Mouse (Mus musculus) CH12.LX (cell line): Measurements from ENCODE around the gene Farp1. TPM values are rescaled to one million over a fixed set of nuclear protein-coding genes. Genes with fewer than 3 reads are reported as not detected.

Source experiments
- DNase-seq: peaks from one replicate; pipeline ENCODE4 v3.0.0-alpha.2; 2013; ENCODE audit errors: extremely low read depth
- H3K27ac ChIP-seq: 2 replicates; pipeline ENCODE4 v1.5.1; 2012; ENCODE audit warnings: low read depth, mild to moderate bottlenecking, control low read depth, moderate library complexity; ENCODE audit not compliant: insufficient read depth
- H3K27me3 ChIP-seq: replicated peaks from 2 replicates; pipeline ENCODE3; 2012; ENCODE audit warnings: inconsistent platforms
- H3K36me3 ChIP-seq, 2 experiments: replicated peaks in 1 of 2; 2 replicates each; pipeline versions ENCODE3 to v1.6.1; 2012; ENCODE audit warnings: inconsistent platforms in 1 of 2, low read length in 1 of 2, mild to moderate bottlenecking in 1 of 2, mixed read lengths in 1 of 2, moderate library complexity in 1 of 2; ENCODE audit not compliant: control insufficient read depth in 1 of 2, insufficient read depth in 1 of 2
- H3K4me1 ChIP-seq, 2 experiments: 2 replicates each; pipeline ENCODE4 v1.6.1; 2012; ENCODE audit warnings: inconsistent platforms in 1 of 2, moderate library complexity in 1 of 2; ENCODE audit not compliant: insufficient read depth in 2 of 2, control insufficient read depth in 1 of 2
- H3K4me2 ChIP-seq: 2 replicates; pipeline ENCODE4 v1.6.1; 2012; ENCODE audit warnings: low read depth, mild to moderate bottlenecking, control low read depth; ENCODE audit not compliant: poor library complexity, insufficient read depth, severe bottlenecking
- H3K4me3 ChIP-seq, 3 experiments: fragments of 150-350 bp in 1 of 3; sonication (generic) in 1 of 3; replicated peaks in 1 of 3; 2 replicates each; pipeline versions ENCODE3 to v1.5.1; 2011 to 2012; ENCODE audit warnings: low read depth in 2 of 3, low read length in 2 of 3, mild to moderate bottlenecking in 2 of 3, moderate library complexity in 2 of 3, control low read depth in 1 of 3, improper control_type of control experiment in 1 of 3, inconsistent platforms in 1 of 3, mixed read lengths in 1 of 3; ENCODE audit not compliant: poor library complexity in 1 of 3
- H3K79me2 ChIP-seq: replicated peaks from 2 replicates; pipeline ENCODE4 v1.6.1; 2012; ENCODE audit warnings: mild to moderate bottlenecking, moderate library complexity; ENCODE audit not compliant: control insufficient read depth, poor library complexity, insufficient read depth, severe bottlenecking; ENCODE audit errors: extremely low read depth
- H3K9ac ChIP-seq: 2 replicates; pipeline ENCODE4 v1.6.1; 2012; ENCODE audit warnings: low read depth, mild to moderate bottlenecking, control low read depth, moderate library complexity; ENCODE audit not compliant: insufficient read depth
- H3K9me3 ChIP-seq: replicated peaks from 2 replicates; pipeline ENCODE3; 2012; ENCODE audit warnings: low read length, inconsistent platforms, mixed read lengths
- BHLHE40 ChIP-seq: IDR thresholded peaks from 2 replicates; pipeline ENCODE4 v1.6.1; 2011; ENCODE audit warnings: mild to moderate bottlenecking, low read depth, low read length, improper control_type of control experiment
- CHD1 ChIP-seq: IDR thresholded peaks from 2 replicates; pipeline ENCODE4 v1.6.1; 2012; ENCODE audit warnings: low read depth, low read length, improper control_type of control experiment, inconsistent platforms
- CTCF ChIP-seq, 2 experiments: IDR thresholded peaks in 1 of 2; conservative IDR thresholded peaks in 1 of 2; 2 replicates each; pipeline ENCODE4 v1.5.1; 2011 to 2012; ENCODE audit warnings: low read depth in 2 of 2, low read length in 2 of 2, improper control_type of control experiment in 1 of 2, inconsistent platforms in 1 of 2, mild to moderate bottlenecking in 1 of 2, moderate library complexity in 1 of 2
- ELF1 ChIP-seq: IDR thresholded peaks from 2 replicates; pipeline ENCODE4 v1.6.1; 2014; ENCODE audit warnings: low read depth, mild to moderate bottlenecking, inconsistent platforms, low read length, improper control_type of control experiment
- EP300 ChIP-seq: IDR thresholded peaks from 2 replicates; pipeline ENCODE4 v1.6.1; 2011; ENCODE audit warnings: low read length, improper control_type of control experiment
- GABPA ChIP-seq: IDR thresholded peaks from 2 replicates; pipeline ENCODE4 v1.6.1; 2012; ENCODE audit warnings: low read depth, low read length, improper control_type of control experiment, inconsistent platforms; ENCODE audit not compliant: insufficient replicate concordance
- HCFC1 ChIP-seq: IDR thresholded peaks from 2 replicates; pipeline ENCODE4 v1.6.1; 2012; ENCODE audit warnings: low read depth, mild to moderate bottlenecking, inconsistent platforms, low read length, improper control_type of control experiment
- IRF4 ChIP-seq: IDR thresholded peaks from 2 replicates; pipeline ENCODE4 v1.6.1; 2014; ENCODE audit warnings: low read depth, mild to moderate bottlenecking, inconsistent platforms, low read length, improper control_type of control experiment
- JUN ChIP-seq: IDR thresholded peaks from 2 replicates; pipeline ENCODE4 v1.6.1; 2011; ENCODE audit warnings: low read depth, mild to moderate bottlenecking, low read length, improper control_type of control experiment, moderate library complexity; ENCODE audit not compliant: insufficient read depth
- JUND ChIP-seq: conservative IDR thresholded peaks from 2 replicates; pipeline ENCODE4 v1.6.1; 2011; ENCODE audit warnings: low read depth, low read length, improper control_type of control experiment
- KAT2A ChIP-seq: IDR thresholded peaks from 2 replicates; pipeline ENCODE4 v1.6.1; 2012; ENCODE audit warnings: low read length, improper control_type of control experiment, inconsistent platforms; ENCODE audit not compliant: insufficient replicate concordance
- MAFK ChIP-seq: IDR thresholded peaks from 2 replicates; pipeline ENCODE4 v1.6.1; 2011; ENCODE audit warnings: low read length, improper control_type of control experiment; ENCODE audit not compliant: insufficient replicate concordance
- MAZ ChIP-seq: IDR thresholded peaks from 2 replicates; pipeline ENCODE4 v1.6.1; 2012; ENCODE audit warnings: low read depth, mild to moderate bottlenecking, inconsistent platforms, low read length, improper control_type of control experiment, moderate library complexity
- MEF2A ChIP-seq: IDR thresholded peaks from 2 replicates; pipeline ENCODE4 v1.6.1; 2014; ENCODE audit warnings: low read depth, mild to moderate bottlenecking, inconsistent platforms, low read length, improper control_type of control experiment, borderline replicate concordance
- MXI1 ChIP-seq: IDR thresholded peaks from 2 replicates; pipeline ENCODE4 v1.6.1; 2011; ENCODE audit warnings: mild to moderate bottlenecking, low read depth, low read length, improper control_type of control experiment
- MYC ChIP-seq: IDR thresholded peaks from 2 replicates; pipeline ENCODE4 v1.6.1; 2011; ENCODE audit warnings: low read depth, mild to moderate bottlenecking, improper control_type of control experiment, low read length
- NRF1 ChIP-seq: IDR thresholded peaks from 2 replicates; pipeline ENCODE4 v1.6.1; 2014; ENCODE audit warnings: low read depth, mild to moderate bottlenecking, inconsistent platforms, low read length, improper control_type of control experiment, moderate library complexity
- PAX5 ChIP-seq: IDR thresholded peaks from 2 replicates; pipeline ENCODE4 v1.6.1; 2012; ENCODE audit warnings: low read length, inconsistent platforms, mixed read lengths
- POLR2AphosphoS2 ChIP-seq: IDR thresholded peaks from 2 replicates; pipeline ENCODE4 v1.6.1; 2011; ENCODE audit warnings: low read depth, low read length, improper control_type of control experiment
- RAD21 ChIP-seq: IDR thresholded peaks from 2 replicates; pipeline ENCODE4 v1.6.1; 2011; ENCODE audit warnings: low read depth, mild to moderate bottlenecking, low read length, improper control_type of control experiment, moderate library complexity
- SMC3 ChIP-seq: IDR thresholded peaks from 2 replicates; pipeline ENCODE4 v1.6.1; 2011; ENCODE audit warnings: low read depth, low read length, improper control_type of control experiment
- TCF12 ChIP-seq: IDR thresholded peaks from 2 replicates; pipeline ENCODE4 v1.6.1; 2014; ENCODE audit warnings: low read depth, mild to moderate bottlenecking, inconsistent platforms, low read length, improper control_type of control experiment
- UBTF ChIP-seq: IDR thresholded peaks from 2 replicates; pipeline ENCODE4 v1.6.1; 2012; ENCODE audit warnings: low read depth, mild to moderate bottlenecking, inconsistent platforms, low read length, improper control_type of control experiment, moderate library complexity
- USF1 ChIP-seq: IDR thresholded peaks from 2 replicates; pipeline ENCODE4 v1.6.1; 2014; ENCODE audit warnings: low read depth, mild to moderate bottlenecking, inconsistent platforms, low read length, improper control_type of control experiment
- ZC3H11A ChIP-seq: IDR thresholded peaks from 2 replicates; pipeline ENCODE4 v1.6.1; 2012; ENCODE audit warnings: low read depth, mild to moderate bottlenecking, inconsistent platforms, low read length, improper control_type of control experiment
- ZKSCAN1 ChIP-seq: IDR thresholded peaks from 2 replicates; pipeline ENCODE4 v1.6.1; 2012; ENCODE audit warnings: low read depth, inconsistent platforms, low read length, improper control_type of control experiment, borderline replicate concordance
- dilution Hi-C: fragments of 300-500 bp; cut with MboI; formaldehyde crosslinking; loops from 2 replicates; pipeline ENCODE4 v1.14.3; 2020; ENCODE audit warnings: low sequenced_read_pairs; ENCODE audit not compliant: extremely low pct_unique_long_range_greater_than_20kb, extremely low pct_ligation_motif_present
- in situ Hi-C: fragments of 300-500 bp; cut with MboI; formaldehyde crosslinking; loops from 3 replicates; pipeline ENCODE4 v1.14.3; 2019; ENCODE audit warnings: low sequenced_read_pairs, low pct_ligation_motif_present, low pct_unique_long_range_greater_than_20kb, mixed read lengths
- polyA plus RNA-seq: library from polyadenylated mRNA; unstranded; fragments of >175 nt; gene quantifications from 2 replicates; pipeline ENCODE4 v1.2.1, GENCODE M21; 2012; ENCODE audit warnings: low read depth; ENCODE audit not compliant: insufficient read length
- total RNA-seq, 2 experiments: library from RNA; depleted of rRNA; stranded (reverse); fragments of 300-350 nt in 1 of 2; fragments of >200 nt in 1 of 2; gene quantifications; 2 replicates each; pipeline ENCODE4 v1.2.3; 2012 to 2014

Farp1 gene
- total and polyA plus RNA-seq, 3 experiments, result 2.4 to 10.3 (median 2.5) TPM

- no peaks in the 10 kb centered on the region for H3K79me2 ChIP-seq
- no peak overlapping the region for H3K27ac ChIP-seq
- H3K4me2 ChIP-seq, result no peak overlapping the region
- H3K36me3 ChIP-seq, result no peaks in the 10 kb centered on the region
- H3K9ac ChIP-seq, result no peak overlapping the region
- H3K27me3 ChIP-seq, result no peaks in the 10 kb centered on the region
- peaks cover 0 to 6% of the 10 kb centered on the region in 2 experiments; a peak in 1 of 4 replicates for H3K4me1 ChIP-seq
- dilution Hi-C loops (no loop called here), in situ Hi-C loops (no loop called here)
- no peak overlapping the region for H3K4me3 ChIP-seq
- no peaks in the 10 kb centered on the region for H3K9me3 ChIP-seq
- no peak for DNase-seq
- TF ChIP-seq MAZ (no peak), ZC3H11A (no peak), MAFK (no peak), TCF12 (no peak), MYC (no peak), EP300 (no peak), RAD21 (no peak), GABPA (no peak), HCFC1 (no peak), IRF4 (no peak), CHD1 (no peak), BHLHE40 (no peak), JUN (no peak), CTCF (conservative IDR thresholded peaks at IDR 0.05 in 1 of 2, IDR thresholded peaks at IDR 0.05 in 1 of 2; ENCODE audit: low read depth in 2 of 2, low read length in 2 of 2) (no peak), ELF1 (no peak), NRF1 (no peak), USF1 (no peak), KAT2A (no peak)
Measured at GRCm38 (mm10) chr14:121000561-121001340, 34.2 kb upstream of the Farp1 start.

- H3K4me1 ChIP-seq, result peaks cover 0 to 2% of the 10 kb centered on the region in 2 experiments; a peak in 1 of 4 replicates
- DNase-seq, result no peak
- no peaks in the 10 kb centered on the region for H3K27me3 ChIP-seq
- in situ Hi-C loops, result no loop called here
- H3K79me2 ChIP-seq, result no peaks in the 10 kb centered on the region
- H3K4me2 ChIP-seq, result no peak overlapping the region
- no peak overlapping the region for H3K27ac ChIP-seq
- H3K9me3 ChIP-seq, result peaks cover 2% of the 10 kb centered on the region
- no peak overlapping the region for H3K4me3 ChIP-seq
- no peak overlapping the region for H3K9ac ChIP-seq
- dilution Hi-C loops, result no loop called here
- no peaks in the 10 kb centered on the region for H3K36me3 ChIP-seq
- TF ChIP-seq SMC3 (no peak), POLR2AphosphoS2 (no peak), MXI1 (no peak), JUND (no peak), NRF1 (no peak), MAFK (no peak), MYC (no peak), TCF12 (no peak), ELF1 (no peak), MEF2A (no peak), HCFC1 (no peak), EP300 (no peak), RAD21 (no peak), MAZ (no peak), UBTF (no peak), ZKSCAN1 (no peak), PAX5 (no peak)
Measured at GRCm38 (mm10) chr14:121005621-121006020, 29.4 kb upstream of the Farp1 start.
